Mouse (Mus musculus) pancreas, adult 10 weeks (tissue): ENCODE results near the gene Wdfy3. TPM values are rescaled to one million over a fixed set of nuclear protein-coding genes. Genes with fewer than 3 reads are reported as not detected.

Experiments used
- polyA plus RNA-seq: library from polyadenylated mRNA; stranded (reverse); fragments of 350-450 nt; fragmentation: Illumina TruSeq; extraction: RNeasy Lipid Tissue Mini Kit (QIAGEN cat#74804); gene quantifications from one replicate; pipeline ENCODE4 v1.2.3, GENCODE M21; 2015; ENCODE audit warnings: low read depth, low replicate concordance; ENCODE audit not compliant: insufficient read depth

Gene Wdfy3
- polyA plus RNA-seq, result 5.0 TPM

DNA sequence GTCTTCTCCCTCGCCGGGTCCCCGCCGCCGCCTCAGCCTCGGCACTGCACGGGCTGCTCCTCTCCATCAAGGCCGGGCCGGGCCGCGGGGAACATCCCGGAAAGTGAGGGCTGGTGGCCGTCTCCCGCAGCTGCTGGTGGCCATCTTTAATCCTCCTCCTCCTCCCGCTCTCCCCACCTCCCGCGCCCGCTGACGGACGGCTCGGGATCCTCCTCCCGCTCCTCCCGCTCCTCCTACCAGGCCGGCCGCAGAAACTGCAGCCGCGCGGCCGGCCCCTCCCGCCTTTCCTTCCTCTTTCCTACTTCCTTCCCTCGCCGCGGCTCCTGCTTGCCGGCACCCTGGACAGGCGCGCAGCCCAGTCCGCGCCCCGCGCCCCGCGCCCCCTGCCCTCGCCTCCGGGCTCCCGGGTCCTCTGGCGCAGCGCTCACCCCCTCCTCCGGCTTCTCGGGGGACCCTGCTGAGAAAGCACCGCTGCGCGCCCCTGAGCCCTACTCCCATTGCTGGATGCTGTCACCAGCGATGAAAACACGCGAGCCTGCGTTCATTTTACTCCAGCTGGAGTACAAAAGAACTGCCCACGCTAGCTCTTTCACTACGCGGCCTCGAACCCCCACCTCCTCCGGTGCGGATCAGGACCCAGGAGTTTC is at the start of gene Wdfy3:
TSS of gene Wdfy3 (minus strand) at position 155 of the 647 bp plus-strand sequence.

